Mouse (Mus musculus) cerebellum, postnatal 4 days (tissue): ENCODE results near the gene Pnpla6.

ENCODE experiments used
- DNase-seq, 2 experiments: peaks; one replicate each; pipeline ENCODE4 v3.0.0; 2022; ENCODE audit warnings: low spot score in 2 of 2, mixed read lengths in 1 of 2

Pnpla6 gene

GRCm38 (mm10) chr8:3515260-3515671, at the start of gene Pnpla6:
Gene Pnpla6, plus strand, starts transcription at chr8:3515384.
- peak; percentile 78 to 82 for DNase-seq

- DNase-seq: peak; percentile 81 to 95
These were observed 47.9 kb upstream of the Pnpla6 start, which contains the start of gene Pex11g for GRCm38 (mm10) chr8:3467006-3467885. Gene Pex11g, minus strand, starts transcription at chr8:3467680.

GRCm38 (mm10) chr8:3467886-3468545, 47.2 kb upstream of the Pnpla6 start:
- DNase-seq: no peak

GRCm38 (mm10) chr8:3468838-3469237, 46.3 kb upstream of the Pnpla6 start:
- DNase-seq: no peak

- DNase-seq: no peak
These were observed 44.6 kb upstream of the Pnpla6 start, which contains the start of gene Tex45 for GRCm38 (mm10) chr8:3470562-3470961. Gene Tex45, plus strand, starts transcription at chr8:3470862.

GRCm38 (mm10) chr8:3475715-3476429, 39.3 kb upstream of the Pnpla6 start:
- no peak for DNase-seq

GRCm38 (mm10) chr8:3480221-3480785, 34.9 kb upstream of the Pnpla6 start:
- no peak for DNase-seq

- no peak for DNase-seq
These were observed 33.6 kb upstream of the Pnpla6 start for GRCm38 (mm10) chr8:3481605-3482004.

GRCm38 (mm10) chr8:3482240-3482740, 32.9 kb upstream of the Pnpla6 start:
- no peak for DNase-seq

- no peak for DNase-seq
These were observed 31.6 kb upstream of the Pnpla6 start for GRCm38 (mm10) chr8:3483546-3483945.

GRCm38 (mm10) chr8:3485192-3485591, 30.0 kb upstream of the Pnpla6 start:
- no peak for DNase-seq

GRCm38 (mm10) chr8:3492901-3493844, 22.0 kb upstream of the Pnpla6 start, which contains the start of gene Zfp358:
Gene Zfp358, plus strand, starts transcription at chr8:3493138.
- DNase-seq: peak; percentile 57 to 81

GRCm38 (mm10) chr8:3493845-3494208, 21.4 kb upstream of the Pnpla6 start:
- DNase-seq: no peak

GRCm38 (mm10) chr8:3495578-3496427, 19.4 kb upstream of the Pnpla6 start:
- no peak for DNase-seq

GRCm38 (mm10) chr8:3496428-3496748, 18.8 kb upstream of the Pnpla6 start:
- no peak for DNase-seq

GRCm38 (mm10) chr8:3498583-3498982, 16.6 kb upstream of the Pnpla6 start:
- no peak for DNase-seq

GRCm38 (mm10) chr8:3499751-3500150, 15.4 kb upstream of the Pnpla6 start:
- DNase-seq: no peak

- DNase-seq: peak; percentile 97 to 98
These were observed 14.7 kb upstream of the Pnpla6 start, which contains the start of gene Mcoln1 for GRCm38 (mm10) chr8:3500235-3501090. Gene Mcoln1, plus strand, starts transcription at chr8:3500457.

GRCm38 (mm10) chr8:3502217-3502616, 13.0 kb upstream of the Pnpla6 start:
- no peak for DNase-seq
